Mouse (Mus musculus): ENCODE data around the gene Mdp1.
A peak's percentile ranks its signal among the peaks of the same experiment; 100 is the strongest.

Mdp1 gene

DNA sequence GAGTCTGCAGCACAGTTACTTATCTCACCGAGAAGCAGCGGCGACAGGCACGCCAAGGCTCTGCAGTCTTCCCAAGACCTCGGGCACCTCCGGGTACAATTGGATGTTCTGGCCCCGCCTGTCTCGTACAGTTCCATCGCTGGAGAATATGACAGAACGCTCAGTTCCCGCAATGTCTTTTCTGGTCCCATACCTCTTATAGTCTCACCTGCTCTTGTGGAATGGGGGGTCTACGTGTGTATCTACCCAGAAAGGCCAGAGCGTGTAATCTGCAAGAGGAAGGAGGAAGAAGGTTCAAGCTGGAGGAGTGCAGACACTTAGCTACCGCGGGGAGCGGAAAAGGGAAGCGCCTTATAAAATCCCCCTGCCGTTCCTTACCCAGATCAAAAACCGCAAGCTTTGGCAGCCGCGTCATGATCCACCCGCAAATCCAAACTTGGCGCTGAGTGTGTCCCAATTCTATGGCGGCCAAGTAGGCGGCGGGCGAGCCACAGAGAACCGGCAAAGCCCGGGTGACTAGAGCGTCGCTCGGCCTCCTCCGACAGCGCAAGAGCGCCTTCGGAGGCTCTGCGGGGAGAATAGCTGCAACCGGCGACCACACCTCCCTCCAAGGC is at the start of gene Mdp1:
Gene Mdp1, minus strand, starts transcription at position 549 of the 614 bp plus-strand sequence.
- peak; percentile 98 for ATAC-seq (ENCODE audit: low TSS enrichment)

DNA sequence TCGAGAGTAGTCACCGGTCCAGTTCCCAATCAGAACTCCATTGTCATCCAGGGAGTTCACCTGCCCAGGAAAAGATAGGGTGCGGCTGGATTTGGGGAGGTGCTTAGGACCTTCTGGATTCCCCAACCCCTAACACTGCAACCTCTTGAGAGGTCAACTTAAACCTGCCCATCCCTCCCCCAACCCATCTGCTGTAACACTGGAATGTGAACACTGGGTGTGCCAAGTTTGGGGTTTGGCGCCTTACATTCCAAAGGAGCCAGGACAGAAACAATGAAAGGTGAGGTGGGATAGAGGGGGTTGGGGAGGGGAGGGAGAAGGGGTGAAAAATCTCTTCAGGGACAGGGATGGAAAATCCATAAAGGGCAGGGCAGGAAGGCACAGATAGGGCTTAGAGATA is 49.2 kb upstream of the Mdp1 start:
- ATAC-seq (ENCODE audit: low TSS enrichment), result no peak

DNA sequence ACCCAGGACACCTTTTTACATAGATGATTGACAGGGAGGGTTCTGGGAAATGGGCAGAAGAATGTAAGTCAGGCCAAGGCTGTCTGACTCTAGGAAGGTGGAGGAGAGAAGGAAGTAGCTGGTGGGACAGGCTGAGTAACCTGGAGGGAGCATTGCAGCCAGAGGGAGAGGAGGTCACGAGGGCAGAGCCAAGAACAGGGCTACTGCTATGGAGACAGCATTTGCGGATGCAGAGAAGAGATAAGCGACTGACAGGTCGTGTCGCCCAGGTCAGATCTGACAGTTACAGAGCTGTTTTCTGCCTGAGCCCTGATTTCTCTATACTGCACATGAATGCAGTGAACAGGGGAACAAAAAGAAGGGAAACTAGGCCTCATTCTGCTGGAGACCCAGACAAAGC is 47.1 kb upstream of the Mdp1 start:
- no peak for ATAC-seq (ENCODE audit: low TSS enrichment)

DNA sequence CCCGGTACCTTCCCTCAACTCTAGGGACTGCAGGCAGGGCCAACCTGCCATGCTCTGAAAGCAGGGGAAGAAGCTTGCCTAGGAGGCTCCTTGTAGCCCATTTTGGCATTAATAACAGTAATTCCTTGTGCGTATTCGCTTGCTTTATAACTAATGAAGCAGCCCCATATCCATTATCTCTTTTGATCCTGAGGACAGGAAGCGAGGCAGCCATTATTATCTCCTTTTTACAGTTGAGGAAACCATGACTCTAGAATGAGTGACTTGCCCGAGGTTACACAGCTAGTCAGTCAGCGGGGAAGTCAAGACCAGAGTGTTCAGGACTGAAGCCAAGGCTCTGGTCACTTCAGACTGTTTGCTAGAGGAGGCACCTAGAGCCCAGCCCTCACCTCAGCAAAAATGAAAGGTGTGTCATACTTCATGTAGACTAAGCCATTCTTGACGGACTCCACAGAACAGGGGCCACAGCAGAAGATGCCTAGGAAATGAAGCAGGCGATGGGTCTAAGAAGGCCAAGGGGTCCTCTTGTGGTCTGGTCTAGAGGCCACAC is 45.8 kb upstream of the Mdp1 start:
- ATAC-seq (ENCODE audit: low TSS enrichment), result no peak

DNA sequence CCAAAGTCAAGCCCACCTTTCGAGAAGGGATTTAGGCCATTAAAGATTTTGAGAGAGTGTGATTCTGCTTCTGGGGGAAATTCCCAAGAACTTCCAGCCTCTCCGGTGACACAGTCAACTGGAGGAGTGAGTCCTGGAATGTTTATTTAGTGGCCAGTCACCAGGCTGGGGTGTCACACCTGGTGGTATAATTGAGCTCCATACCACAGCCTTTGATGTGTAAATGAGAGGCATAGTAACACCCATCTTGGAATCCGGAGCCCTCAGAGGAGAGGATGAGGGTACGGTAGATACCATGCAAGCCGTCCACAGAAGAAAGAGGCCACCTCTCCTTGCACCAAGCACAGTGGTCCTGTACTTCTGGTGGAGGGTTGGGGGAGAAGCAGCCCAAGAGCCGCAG is 42.5 kb upstream of the Mdp1 start:
- ATAC-seq (ENCODE audit: low TSS enrichment), result no peak

DNA sequence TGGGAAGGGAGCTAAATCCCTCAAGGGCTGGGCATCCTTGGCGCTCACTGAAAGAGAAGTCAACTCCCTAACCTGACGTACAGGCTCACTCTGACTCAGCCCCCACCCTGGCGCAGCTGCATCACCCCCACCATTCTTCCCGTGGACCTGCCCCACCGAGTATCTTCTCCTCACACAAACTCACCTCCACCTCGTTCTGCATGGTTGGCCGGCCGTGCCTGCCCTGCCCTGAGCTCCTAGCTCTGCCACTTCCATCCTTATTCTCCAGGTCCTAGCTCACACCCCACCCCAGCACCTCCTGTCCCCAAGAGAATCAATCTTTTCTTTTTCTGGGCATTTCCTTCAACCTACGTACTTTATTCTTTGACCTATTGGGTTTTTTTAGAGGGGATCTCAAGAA is 40.8 kb upstream of the Mdp1 start:
- no peak for ATAC-seq (ENCODE audit: low TSS enrichment)

DNA sequence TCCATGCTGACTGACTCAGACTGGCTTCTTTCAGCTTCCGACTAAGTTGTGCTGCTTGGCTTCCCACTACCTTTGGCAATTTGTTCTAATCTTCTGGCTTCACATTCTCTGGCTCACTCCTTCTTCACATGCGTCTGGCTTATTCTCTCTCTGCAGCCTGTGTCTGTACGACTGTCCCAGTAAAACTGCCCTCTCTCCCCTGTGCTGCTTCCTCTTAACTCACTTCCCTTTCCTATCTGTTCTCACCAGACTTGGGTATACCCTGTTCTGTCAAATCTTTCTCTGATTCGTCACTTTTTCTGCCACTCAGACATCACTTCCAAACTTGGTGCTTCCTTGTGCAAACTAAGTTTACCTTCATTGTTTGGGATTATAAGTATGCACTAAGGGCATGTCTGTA is 36.9 kb upstream of the Mdp1 start:
- ATAC-seq (ENCODE audit: low TSS enrichment), result no peak

DNA sequence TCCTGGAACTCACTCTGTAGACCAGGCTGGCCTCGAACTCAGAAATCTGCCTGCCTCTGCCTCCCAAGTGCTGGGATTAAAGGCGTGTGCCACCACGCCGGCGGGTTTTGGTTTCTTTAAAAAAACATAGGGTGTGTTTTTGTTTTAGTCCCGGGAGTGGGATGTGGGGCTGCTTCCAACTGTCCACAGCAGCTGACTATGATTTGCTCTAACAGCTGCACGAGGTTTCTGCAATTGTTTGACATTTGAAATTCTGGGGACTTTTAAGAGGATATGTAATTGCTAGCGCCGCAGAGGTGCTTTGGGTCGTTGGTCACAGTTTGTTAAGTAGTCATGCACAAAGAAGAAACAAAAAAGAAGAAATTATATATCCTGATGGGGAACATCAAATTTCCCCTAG is 29.1 kb upstream of the Mdp1 start:
- no peak for ATAC-seq (ENCODE audit: low TSS enrichment)

DNA sequence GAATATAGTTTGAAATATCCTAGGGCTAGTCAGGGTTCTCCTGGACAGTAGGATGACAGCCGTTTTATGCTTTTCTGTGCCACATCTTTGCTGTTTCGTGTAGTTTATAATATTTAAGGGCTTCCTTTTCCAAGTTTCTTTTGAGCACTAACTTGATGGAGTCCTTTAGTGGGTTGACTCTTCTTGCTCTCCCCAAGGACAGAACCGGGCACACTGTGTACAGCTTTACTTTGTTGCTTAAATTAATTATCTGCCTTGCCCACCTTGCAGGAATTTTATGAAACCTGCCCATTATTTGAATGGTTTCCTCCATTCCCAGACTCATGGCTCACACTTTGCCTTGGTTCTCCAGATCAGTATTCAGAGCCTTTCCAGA is 21.8 kb upstream of the Mdp1 start:
- no peak; the same call in 1 of the 2 replicates for ATAC-seq (ENCODE audit: low TSS enrichment)

DNA sequence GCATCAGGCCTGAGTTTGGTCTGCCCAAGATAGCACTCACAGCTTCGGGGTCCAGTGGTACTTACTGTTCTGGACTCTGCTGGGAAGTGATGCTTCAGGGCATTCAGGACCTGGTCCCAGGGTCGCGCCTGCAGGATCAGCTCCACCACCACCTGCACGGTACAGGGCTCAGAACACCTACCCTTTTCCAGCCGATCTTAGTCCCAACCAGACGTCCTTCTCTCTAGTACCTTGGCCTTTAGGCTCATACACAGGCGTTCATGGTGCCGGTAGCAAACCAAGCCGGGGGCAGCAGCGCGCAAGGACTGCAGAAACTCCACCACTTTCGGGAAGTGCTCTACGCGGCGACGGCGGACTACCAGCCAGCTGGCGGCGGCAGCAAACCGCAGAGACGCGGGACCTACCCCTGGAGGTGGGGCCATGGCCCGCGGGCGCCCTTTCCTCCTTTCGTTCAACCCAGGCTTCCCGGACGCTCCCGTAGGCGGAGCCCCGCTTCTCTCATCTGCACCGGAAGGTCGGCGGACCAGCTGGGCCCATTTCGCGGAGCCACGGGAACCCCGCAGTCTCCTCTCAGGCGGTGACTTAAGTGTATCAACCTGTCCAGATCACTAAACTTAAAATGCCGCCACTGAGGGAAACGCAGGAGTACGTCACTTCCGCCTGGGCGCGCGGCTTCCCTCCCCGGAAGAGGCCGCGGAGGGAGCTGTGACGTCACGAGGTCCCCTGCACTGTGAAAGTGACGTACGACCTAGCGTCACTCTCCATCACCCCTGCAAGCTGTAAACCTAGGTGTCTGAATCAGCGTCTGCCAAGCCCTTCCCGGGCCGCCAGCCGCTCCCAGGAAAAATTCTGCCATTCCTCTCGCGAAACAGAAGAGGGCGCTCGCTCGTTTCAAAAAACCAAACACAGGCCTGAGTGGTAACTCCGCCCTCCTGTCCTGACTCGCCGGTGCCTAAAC is 21.1 kb upstream of the Mdp1 start, which contains the start of gene Tinf2:
Gene Tinf2, minus strand, starts transcription at position 661 of the 958 bp plus-strand sequence.
- peak; percentile 98 for ATAC-seq (ENCODE audit: low TSS enrichment)

DNA sequence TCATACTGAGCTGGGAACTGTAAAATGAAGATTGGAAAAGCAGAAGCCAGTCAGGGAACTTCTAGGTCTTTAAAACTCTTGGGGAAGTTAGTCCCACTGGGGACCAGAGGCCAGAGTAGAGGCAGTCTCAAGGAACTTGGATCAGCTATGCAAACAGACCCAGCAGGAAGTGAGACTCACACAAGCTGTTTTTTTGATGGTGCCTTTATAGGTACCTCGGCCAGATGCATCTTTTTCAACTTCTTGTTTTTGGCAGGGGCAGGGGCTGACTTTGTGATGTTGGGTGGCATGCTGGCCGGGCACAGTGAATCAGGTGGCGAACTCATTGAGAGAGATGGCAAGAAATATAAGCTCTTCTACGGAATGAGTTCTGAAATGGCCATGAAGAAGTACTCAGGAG is 17.3 kb upstream of the Mdp1 start:
- ATAC-seq (ENCODE audit: low TSS enrichment), result no peak

DNA sequence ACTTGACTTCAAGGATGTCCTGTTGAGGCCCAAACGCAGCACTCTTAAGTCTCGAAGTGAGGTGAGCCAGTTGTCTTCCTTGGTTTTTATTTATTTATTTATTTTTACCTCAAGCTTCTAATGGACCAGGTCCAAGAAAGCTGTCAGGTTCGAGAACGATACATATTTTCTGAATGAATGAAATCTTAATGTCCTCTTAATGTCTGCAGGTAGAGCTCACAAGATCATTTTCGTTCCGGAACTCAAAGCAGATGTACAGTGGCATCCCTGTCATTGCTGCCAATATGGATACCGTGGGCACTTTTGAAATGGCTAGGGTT is 12.4 kb upstream of the Mdp1 start:
- no peak for ATAC-seq (ENCODE audit: low TSS enrichment)

DNA sequence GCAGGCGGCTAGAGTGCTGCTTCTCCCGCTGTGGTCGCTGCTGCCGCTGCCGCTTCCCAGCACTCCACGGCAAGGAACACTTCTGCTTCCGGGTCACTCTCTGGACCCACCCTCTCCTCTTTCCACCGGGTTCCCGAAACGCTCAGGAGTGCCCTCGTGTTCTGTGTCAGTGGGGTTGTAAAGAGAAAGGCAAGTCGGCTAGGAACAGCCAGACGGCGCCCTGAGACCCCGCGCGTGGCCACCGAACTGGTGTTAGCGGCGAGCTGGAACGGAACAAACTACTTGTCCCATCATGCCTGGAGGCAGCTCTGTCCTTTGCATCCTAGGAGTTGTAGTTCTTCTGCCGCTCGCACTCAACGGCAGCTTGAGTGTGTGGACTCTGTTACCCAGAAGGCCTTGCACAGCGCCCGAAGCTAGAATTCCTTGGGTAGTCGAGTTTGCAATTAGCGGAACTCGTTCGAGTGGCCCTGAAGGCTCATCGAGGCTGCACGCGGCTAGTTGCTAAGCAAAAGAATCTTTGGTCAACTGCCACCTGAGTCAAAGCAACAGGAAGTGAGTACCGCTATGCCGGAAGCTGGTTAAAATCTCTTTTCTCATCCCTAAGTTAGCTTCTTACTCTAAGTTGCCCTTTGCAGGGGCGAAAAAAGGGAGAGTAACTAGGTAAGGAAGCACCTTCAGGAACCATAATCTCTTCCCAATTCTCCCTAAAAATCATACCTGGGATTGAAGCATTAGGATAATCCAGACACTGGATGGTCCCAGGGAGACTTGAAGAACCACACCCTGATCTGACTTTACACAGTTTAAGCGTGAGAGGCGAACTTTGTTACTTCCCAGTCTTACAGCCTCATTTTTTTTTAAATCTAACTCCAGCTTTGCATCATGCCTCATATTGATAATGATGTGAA is 11.8 kb upstream of the Mdp1 start, which contains the start of the genes Gmpr2 and Nedd8:
Gene Gmpr2, plus strand, starts transcription at position 109 of the 908 bp plus-strand sequence.
Gene Nedd8, minus strand, starts transcription at position 292 of the 908 bp plus-strand sequence.
- ATAC-seq (ENCODE audit: low TSS enrichment), result peak; percentile 98

DNA sequence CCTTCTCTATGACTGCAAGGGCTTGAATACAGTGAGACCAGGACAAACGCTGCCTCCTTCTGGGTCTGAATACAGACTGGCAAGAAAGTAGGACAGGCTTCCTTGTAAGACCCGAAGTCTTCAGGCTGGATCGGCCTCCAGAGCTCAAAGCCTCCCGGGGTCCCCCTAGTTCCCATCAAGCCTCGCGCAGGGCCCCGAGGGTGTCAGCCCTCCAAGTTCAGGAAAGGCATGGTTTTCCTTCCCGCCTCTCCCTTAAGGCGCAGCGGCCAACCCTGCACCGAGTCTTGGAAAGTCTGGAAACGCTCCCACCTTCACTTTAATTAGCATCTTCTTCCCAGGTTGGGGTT is 11.2 kb upstream of the Mdp1 start:
- ATAC-seq (ENCODE audit: low TSS enrichment), result peak; percentile 76

DNA sequence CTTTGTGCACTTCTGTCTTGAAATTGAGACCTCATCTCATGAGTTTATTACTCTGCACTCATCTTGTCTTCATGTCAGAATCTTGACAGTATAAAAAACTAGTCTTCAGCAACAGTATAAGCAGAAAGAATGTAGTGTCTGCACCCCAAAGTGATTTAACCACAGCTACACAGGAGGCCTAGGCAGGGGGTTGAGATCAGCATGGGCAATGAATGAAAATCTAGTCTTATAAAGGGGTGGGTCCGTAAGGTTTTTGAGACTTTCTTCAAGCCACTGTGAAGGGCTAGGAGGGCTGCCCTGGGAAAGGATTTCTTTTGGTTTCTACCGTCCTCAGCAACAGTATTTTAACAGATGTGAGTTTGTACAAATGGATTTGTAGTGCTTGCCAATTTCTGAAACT is 328 bp upstream of the Mdp1 start:
- ATAC-seq (ENCODE audit: low TSS enrichment), result 0 out of 2 replicates have a peak, but pooled peaks have one; percentile 4

DNA sequence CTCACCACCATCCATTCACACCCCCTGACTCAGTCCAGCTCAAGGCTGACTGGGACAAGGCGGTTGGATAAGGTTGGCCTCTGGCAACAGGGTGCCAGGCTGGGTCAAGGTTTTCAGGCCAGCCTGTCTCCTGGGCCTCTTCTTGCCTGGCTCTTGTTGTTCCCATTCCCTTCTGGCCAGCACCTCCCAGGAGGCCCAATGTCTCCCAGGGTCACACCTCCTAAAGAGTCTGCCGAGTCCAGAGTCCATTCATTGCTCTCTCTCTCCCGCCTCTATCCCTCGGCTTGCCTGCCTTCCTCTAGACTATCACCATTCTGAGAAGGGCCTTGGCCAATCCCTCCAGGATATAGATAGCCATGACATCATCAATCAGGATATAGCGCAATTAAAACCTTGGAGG is 2.3 kb downstream of the Mdp1 start:
- no peak for ATAC-seq (ENCODE audit: low TSS enrichment)

DNA sequence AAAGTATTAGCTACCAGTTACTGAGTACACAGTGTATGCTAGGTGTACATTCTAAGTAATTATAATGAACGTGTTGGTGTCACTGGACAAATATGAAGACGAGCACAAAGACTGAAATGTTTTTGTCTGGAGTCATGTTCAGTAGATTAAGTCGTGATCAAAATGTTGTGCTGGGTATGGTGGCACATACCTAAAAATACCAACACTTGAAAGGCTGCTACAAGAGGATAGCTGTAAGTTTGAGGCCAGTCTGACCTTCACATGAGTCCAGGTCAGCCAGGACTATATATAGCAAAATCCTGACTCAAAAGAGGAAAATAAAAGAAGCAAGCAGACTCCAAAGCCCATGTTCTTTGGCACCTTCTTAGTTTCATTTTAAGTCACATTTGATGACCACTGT is 3.4 kb downstream of the Mdp1 start:
- no peak for ATAC-seq (ENCODE audit: low TSS enrichment)

DNA sequence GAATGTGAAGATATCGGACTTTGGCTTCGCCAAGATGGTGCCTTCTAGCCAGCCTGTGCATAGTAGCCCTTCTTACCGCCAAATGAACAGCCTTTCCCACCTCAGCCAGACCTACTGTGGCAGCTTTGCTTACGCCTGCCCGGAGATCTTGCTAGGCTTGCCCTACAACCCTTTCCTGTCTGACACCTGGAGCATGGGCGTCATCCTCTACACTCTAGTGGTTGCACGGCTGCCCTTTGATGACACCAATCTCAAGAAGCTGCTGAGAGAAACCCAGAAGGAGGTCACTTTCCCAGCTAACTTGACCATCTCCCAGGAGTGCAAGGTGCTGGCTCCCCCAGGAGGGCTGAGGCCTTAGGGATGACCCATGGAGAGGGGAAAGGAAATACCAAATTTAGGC is 8.8 kb downstream of the Mdp1 start:
- no peak for ATAC-seq (ENCODE audit: low TSS enrichment)

DNA sequence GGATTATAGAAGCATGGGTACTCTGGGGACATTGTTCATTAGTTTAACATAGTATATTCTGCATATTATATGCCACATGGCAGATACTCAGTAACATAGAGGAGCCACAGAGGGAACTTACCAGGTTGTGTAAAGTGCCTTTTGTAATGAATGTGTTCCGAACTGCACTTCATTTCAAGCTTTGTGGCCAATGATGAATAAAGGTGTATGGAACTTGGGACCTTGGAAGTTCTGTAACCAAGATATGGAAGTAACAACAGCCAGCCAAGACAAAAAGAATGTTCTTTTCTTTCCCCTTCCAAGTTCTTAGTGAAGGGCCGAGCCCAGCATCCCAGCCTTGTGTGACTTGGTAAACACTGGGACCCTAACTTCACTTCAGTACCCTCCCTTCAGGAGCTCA is 10.4 kb downstream of the Mdp1 start, which contains the start of gene Tssk4:
Gene Tssk4, plus strand, starts transcription at position 301 of the 400 bp plus-strand sequence.
- ATAC-seq (ENCODE audit: low TSS enrichment), result no peak

DNA sequence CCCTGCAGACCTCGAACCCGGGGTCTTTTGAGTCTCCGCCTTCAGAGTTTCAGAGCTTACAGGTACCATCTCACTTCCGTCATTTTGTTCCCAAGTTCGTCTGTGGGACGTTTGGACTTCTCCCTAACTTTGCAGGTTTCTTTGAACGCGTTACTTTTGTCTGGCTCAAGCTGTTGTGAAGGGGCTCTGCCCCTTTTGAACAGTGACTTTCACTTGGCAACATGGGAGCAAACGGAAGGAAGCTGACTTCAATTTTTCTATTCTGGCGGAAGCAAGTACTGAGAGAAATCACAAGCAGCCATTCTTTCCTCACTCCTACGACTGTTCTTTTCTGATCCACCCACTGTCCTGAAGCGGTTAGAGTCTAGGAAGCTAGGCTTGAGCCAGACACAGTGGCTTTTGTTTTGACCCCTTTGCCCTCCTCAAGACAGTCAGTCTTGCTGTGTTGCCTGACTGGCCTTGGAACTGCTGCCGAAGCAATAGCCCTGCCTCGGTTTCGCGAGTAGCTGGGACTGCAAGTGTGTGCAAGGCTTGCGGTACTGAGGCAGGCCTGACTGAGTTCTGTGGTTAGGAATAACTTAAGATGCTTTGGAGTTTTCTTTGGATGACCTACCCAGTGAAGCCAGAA is 15.9 kb downstream of the Mdp1 start:
- ATAC-seq (ENCODE audit: low TSS enrichment), result no peak

Data from frontal cortex, adult (tissue).